Mouse (Mus musculus) hindbrain, embryonic 15.5 days (tissue): ENCODE measurements around the gene Eml4. TPM values are rescaled to one million over a fixed set of nuclear protein-coding genes. Genes with fewer than 3 reads are reported as not detected.

ENCODE experiments used
- ATAC-seq: fragments of 200-750 bp; cut with Nextera tagmentation; 2 replicates; pipeline ENCODE4 v1.8.0; 2017; ENCODE audit warnings: low read depth, moderate number of reproducible peaks, moderate TSS enrichment; ENCODE audit not compliant: low FRiP score
- H3K27ac ChIP-seq: fragments of 300-500 bp; sonication (generic); replicated peaks from 2 replicates; pipeline ENCODE4 v1.5.1; 2015; ENCODE audit warnings: mild to moderate bottlenecking, inconsistent platforms
- H3K27me3 ChIP-seq: fragments of 300-500 bp; sonication (generic); 2 replicates; pipeline ENCODE4 v1.6.1; 2015; ENCODE audit warnings: control low read depth, inconsistent platforms
- H3K36me3 ChIP-seq: fragments of 300-500 bp; sonication (generic); 2 replicates; pipeline ENCODE4 v1.6.1; 2015; ENCODE audit warnings: control low read depth, inconsistent platforms
- H3K4me1 ChIP-seq: fragments of 300-500 bp; sonication (generic); replicated peaks from 2 replicates; pipeline ENCODE4 v1.6.1; 2015; ENCODE audit warnings: control low read depth, inconsistent platforms
- H3K4me2 ChIP-seq: fragments of 300-500 bp; sonication (generic); 2 replicates; pipeline ENCODE4 v1.6.1; 2015; ENCODE audit warnings: moderate library complexity, mild to moderate bottlenecking, inconsistent platforms
- H3K4me3 ChIP-seq: fragments of 300-500 bp; sonication (generic); 2 replicates; pipeline ENCODE4 v1.5.1; 2015; ENCODE audit warnings: mild to moderate bottlenecking, inconsistent platforms
- H3K9ac ChIP-seq: fragments of 300-500 bp; sonication (generic); 2 replicates; pipeline ENCODE4 v1.6.1; 2015; ENCODE audit warnings: inconsistent platforms
- H3K9me3 ChIP-seq: fragments of 300-500 bp; sonication (generic); 2 replicates; pipeline ENCODE4 v1.6.1; 2016; ENCODE audit warnings: control low read depth, inconsistent platforms
- WGBS: fragments of 180-500 bp; shearing (Covaris S2); methylation state at CpG from one replicate; pipeline ENCODE4 v1.1.7; 2015; 5-methylcytosine and 5-hydroxymethylcytosine counted together
- polyA plus RNA-seq: library from polyadenylated mRNA; unstranded; fragments of >200 nt; fragmentation: Nextera tagmentation; extraction: Ambion mirVana; gene quantifications from 2 replicates; pipeline ENCODE4 v1.2.1, GENCODE M21; 2015

The Eml4 gene
- polyA plus RNA-seq = 31.0 and 32.6 TPM in 2 replicates

DNA sequence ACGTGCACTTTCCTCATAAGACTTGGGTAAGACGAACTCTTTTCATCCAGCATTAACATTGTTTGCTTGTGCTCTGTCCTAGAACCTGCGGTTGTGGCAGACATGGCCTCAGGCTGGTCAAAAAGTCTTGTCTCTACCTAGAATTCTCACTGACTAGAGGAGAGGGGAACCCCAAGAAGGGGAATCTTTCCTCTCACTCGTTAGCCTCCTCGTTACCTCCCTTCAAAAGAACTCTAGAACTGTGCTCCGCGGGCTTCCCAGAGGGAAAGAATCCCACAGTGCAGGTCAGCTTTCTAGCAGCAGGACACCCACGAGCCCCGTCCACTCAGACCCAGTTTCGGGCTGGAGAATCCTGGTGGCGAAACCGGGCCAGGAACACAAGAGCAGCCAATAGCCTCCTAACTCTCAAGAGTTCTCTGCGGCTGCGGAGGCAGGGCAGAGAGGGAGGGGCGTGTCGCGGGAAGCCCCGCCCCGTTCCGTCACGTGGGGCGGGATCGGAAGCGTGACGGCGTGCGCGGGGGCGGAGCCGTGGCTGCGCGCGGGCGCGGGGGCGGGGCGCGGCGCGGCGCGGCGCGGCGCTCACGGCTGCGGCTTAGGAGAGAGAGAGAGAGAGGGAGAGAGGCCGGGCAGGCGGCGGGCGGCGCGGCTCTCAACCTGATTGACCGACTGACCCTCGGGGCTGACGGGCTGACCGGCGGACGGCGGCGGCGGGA lies at the start of gene Eml4:
TSS of gene Eml4 (plus strand) at position 553 of the 713 bp plus-strand sequence.
- H3K4me1 ChIP-seq = peaks cover 32% of the 10 kb centered on the region
- H3K9ac ChIP-seq = peak within 1 kb of the TSS; percentile 90
- WGBS = 2% methylated on average over 29 of the region's 62 CpGs
- no peaks in the 10 kb centered on the region for H3K36me3 ChIP-seq
- H3K27me3 ChIP-seq = no peaks in the 10 kb centered on the region
- peak within 1 kb of the TSS; percentile 90 for H3K27ac ChIP-seq
- no peaks in the 10 kb centered on the region for H3K9me3 ChIP-seq
- H3K4me2 ChIP-seq = peak within 1 kb of the TSS; percentile 81
- peak; percentile 96 for ATAC-seq
- peak within 1 kb of the TSS; percentile 93 for H3K4me3 ChIP-seq

- no peak overlapping the region for H3K27ac ChIP-seq
- WGBS = 90% methylated on average over 5 of the region's 5 CpGs
- no peak for ATAC-seq
- H3K4me2 ChIP-seq = no peak overlapping the region
- H3K27me3 ChIP-seq = no peaks in the 10 kb centered on the region
- no peak overlapping the region for H3K4me3 ChIP-seq
- no peaks in the 10 kb centered on the region for H3K4me1 ChIP-seq
- no peaks in the 10 kb centered on the region for H3K36me3 ChIP-seq
- no peaks in the 10 kb centered on the region for H3K9me3 ChIP-seq
- H3K9ac ChIP-seq = no peak overlapping the region
Measured at GRCm38 (mm10) chr17:83301433-83301832, 49.3 kb upstream of the Eml4 start.

- Histone ChIP-seq H3K4me3 (no peak overlapping the region), H3K27ac (no peak overlapping the region), H3K9ac (no peak overlapping the region), H3K9me3 (no peaks in the 10 kb centered on the region), H3K27me3 (no peaks in the 10 kb centered on the region), H3K36me3 (no peaks in the 10 kb centered on the region), H3K4me2 (no peak overlapping the region), H3K4me1 (0 out of 2 replicates have a peak, but pooled peaks cover 5% of the 10 kb centered on the region)
- WGBS = 85% methylated on average over 7 of the region's 7 CpGs
- no peak for ATAC-seq
Measured at GRCm38 (mm10) chr17:83304089-83304822, 46.5 kb upstream of the Eml4 start.

DNA sequence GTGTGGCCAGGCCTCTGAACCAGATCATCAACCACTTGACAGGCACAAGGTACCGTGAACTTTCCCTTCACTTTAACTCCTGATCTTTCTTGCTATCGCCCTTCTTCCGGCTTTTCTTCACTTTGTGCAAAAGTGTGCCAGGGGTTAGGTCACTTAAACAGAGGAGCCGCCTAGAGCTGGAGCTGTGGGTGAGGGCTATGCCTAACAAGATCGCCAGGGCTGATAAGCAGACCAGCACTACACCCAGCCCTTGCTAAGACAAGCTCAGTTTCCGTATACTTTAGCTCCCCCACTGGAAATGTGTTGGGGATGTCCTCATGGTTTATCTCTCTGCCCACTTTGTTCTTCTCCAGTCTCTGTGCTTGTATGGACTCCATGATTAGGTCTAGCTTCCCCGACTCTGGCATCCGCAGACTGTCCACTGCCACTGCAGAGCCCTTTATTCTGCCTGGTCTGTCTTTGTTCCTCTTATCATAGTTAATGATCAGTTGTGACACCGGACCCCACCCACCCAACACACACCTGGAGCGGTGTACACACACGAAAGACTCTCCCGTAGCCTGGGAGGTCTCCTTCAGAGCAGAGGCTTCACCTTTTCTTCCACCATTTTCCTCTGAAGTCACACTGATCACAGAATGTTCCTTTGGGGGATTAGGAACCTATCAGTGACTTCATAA lies 43.6 kb upstream of the Eml4 start:
- WGBS = 90% methylated on average over 12 of the region's 12 CpGs
- no peaks in the 10 kb centered on the region for H3K9me3 ChIP-seq
- no peaks in the 10 kb centered on the region for H3K36me3 ChIP-seq
- H3K9ac ChIP-seq = no peak overlapping the region
- no peak for ATAC-seq
- no peaks in the 10 kb centered on the region for H3K27me3 ChIP-seq
- H3K4me2 ChIP-seq = no peak overlapping the region
- no peak overlapping the region for H3K4me3 ChIP-seq
- H3K4me1 ChIP-seq = 0 out of 2 replicates have a peak, but pooled peaks cover 6% of the 10 kb centered on the region
- H3K27ac ChIP-seq = no peak overlapping the region

DNA sequence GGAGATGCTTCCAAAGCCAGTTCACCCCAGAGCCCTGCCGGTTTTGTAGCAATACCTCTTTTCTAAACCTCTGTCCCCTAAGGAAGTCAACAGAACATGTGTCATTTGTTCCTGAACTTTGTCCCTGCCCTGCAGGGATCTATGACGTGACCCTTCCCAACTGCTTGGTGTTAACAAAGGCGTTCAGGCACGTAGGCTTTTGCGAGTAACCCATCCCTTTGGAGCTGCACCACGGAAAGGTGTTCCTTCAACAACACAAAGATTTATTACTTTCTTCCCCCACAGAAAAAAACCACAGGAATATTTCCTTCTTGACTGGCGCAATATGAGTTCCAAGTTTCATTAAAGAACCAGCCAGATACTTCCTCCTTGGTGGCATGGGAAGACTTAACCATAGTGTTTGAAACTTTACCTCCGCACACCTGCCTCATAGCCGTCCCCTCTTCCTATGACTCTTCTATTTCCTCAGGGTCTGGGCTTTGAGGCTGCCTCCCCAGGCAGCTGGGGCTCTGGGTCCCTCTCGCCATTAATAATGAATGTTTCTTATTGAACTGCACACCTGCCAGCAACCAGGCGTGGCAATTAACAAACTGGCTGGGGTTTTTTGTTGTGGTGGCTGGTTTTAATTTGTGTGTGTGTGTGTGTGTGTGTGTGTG lies 43.0 kb upstream of the Eml4 start:
- WGBS = 66% methylated on average over 11 of the region's 11 CpGs

DNA sequence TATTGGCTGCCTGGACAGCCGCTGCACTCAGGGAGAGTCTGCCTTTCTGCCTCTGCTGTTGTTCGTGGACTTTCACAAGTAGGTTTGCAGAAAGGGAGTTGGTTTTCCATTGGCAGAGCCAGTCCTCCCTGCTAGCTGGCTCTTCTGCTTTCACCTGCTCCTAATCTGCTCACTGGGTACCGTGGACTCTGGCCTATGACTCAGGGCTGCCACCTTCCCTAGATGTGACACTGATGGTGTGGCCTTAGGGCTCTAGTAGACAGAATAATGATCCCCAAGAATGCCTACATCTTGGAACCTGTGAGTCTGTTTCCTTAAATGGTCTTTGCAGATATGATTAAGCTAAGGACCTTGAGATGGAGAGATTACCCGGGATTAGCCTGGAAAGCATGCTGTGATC lies 42.3 kb upstream of the Eml4 start:
- Histone ChIP-seq H3K27me3 (no peaks in the 10 kb centered on the region), H3K27ac (no peak overlapping the region), H3K9me3 (no peaks in the 10 kb centered on the region), H3K4me3 (no peak overlapping the region), H3K36me3 (no peaks in the 10 kb centered on the region), H3K4me1 (peaks cover 12% of the 10 kb centered on the region; the same call in 1 of the 2 replicates), H3K9ac (no peak overlapping the region), H3K4me2 (no peak overlapping the region)
- no peak for ATAC-seq
- 63% methylated on average over 4 of the region's 4 CpGs for WGBS

More for the DNA sequence above, 43.0 kb upstream of the Eml4 start:
- Histone ChIP-seq H3K27me3 (no peaks in the 10 kb centered on the region), H3K4me1 (peaks cover 12% of the 10 kb centered on the region; the same call in 1 of the 2 replicates), H3K9me3 (no peaks in the 10 kb centered on the region), H3K4me3 (no peak overlapping the region), H3K4me2 (no peak overlapping the region), H3K9ac (no peak overlapping the region), H3K36me3 (no peaks in the 10 kb centered on the region), H3K27ac (no peak overlapping the region)
- ATAC-seq = no peak

- Histone ChIP-seq H3K9me3 (no peaks in the 10 kb centered on the region), H3K27ac (no peak overlapping the region), H3K4me3 (no peak overlapping the region), H3K4me2 (no peak overlapping the region), H3K9ac (no peak overlapping the region), H3K4me1 (peaks cover 12% of the 10 kb centered on the region; the same call in 1 of the 2 replicates), H3K27me3 (no peaks in the 10 kb centered on the region), H3K36me3 (no peaks in the 10 kb centered on the region)
- WGBS = 26% methylated on average over 1 of the region's 1 CpGs
- ATAC-seq = no peak
Measured at GRCm38 (mm10) chr17:83309243-83309642, 41.5 kb upstream of the Eml4 start.

DNA sequence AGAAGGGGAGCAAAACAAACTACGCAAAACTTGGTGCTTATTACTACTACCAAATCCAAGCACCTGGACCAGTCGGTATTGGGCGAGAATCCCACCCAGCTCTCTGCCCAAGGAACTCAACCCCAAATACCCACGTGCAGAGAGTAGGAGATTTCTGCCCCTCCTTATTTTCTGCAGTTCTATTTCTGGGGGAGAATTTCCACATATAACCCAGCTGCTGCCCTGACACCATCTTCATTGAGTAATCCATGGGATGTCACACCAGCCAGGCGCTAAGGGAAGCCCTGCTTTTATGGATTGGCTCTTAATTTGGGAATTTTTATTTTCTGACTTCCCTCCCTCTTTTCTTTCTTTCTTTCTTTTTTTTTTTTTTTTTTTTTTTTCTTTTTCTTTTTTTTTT lies 38.9 kb upstream of the Eml4 start:
- Histone ChIP-seq H3K36me3 (no peaks in the 10 kb centered on the region), H3K9ac (no peak overlapping the region), H3K4me2 (no peak overlapping the region), H3K27ac (no peak overlapping the region), H3K4me3 (no peak overlapping the region), H3K9me3 (no peaks in the 10 kb centered on the region), H3K27me3 (no peaks in the 10 kb centered on the region), H3K4me1 (peaks cover 12% of the 10 kb centered on the region; the same call in 1 of the 2 replicates)
- 72% methylated on average over 5 of the region's 5 CpGs for WGBS
- no peak for ATAC-seq

- 0 out of 2 replicates have a peak overlapping the region, but pooled peaks have one; percentile 20 for H3K27ac ChIP-seq
- H3K4me1 ChIP-seq = peaks cover 12% of the 10 kb centered on the region; the same call in 1 of the 2 replicates
- no peaks in the 10 kb centered on the region for H3K9me3 ChIP-seq
- WGBS = 15% methylated on average over 15 of the region's 15 CpGs
- no peak for ATAC-seq
- no peaks in the 10 kb centered on the region for H3K36me3 ChIP-seq
- H3K4me3 ChIP-seq = no peak overlapping the region
- H3K4me2 ChIP-seq = peak overlapping the region; percentile 36
- H3K27me3 ChIP-seq = no peaks in the 10 kb centered on the region
- no peak overlapping the region for H3K9ac ChIP-seq
Measured at GRCm38 (mm10) chr17:83312244-83312918, 38.4 kb upstream of the Eml4 start.

DNA sequence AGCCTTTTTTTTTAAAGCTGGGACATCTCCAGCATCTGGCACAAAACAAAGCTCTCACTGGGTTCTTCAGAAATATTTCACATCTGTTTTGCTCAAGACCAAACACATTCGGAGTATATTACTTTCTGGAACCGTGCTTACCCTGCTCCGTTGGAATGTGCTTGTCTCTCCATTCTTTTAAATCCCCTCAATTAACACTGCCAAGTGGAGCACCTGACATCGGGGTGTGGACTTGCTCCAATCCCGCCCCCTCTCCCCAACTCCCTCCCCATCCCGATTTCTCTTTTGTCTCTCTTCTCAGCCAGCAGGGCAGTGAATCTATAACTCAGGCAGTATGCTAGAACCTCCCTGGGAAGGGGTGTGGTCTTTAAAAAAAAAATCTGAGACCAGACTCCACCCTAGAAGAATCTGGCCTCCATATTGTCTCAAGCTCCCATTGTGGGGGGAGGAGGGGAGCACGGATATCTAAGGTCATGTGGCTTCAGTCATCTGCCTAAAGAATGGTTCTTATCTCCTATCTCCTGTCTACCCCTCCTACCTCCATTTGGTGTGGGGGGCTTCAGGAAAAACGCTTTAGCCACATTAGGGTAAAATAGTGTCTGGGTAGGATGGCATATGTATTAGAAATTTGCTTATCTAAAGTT lies 37.6 kb upstream of the Eml4 start:
- ATAC-seq = no peak
- Histone ChIP-seq H3K4me2 (no peak overlapping the region), H3K9ac (no peak overlapping the region), H3K27me3 (no peaks in the 10 kb centered on the region), H3K4me1 (peaks cover 12% of the 10 kb centered on the region; the same call in 1 of the 2 replicates), H3K36me3 (no peaks in the 10 kb centered on the region), H3K4me3 (no peak overlapping the region), H3K9me3 (no peaks in the 10 kb centered on the region), H3K27ac (no peak overlapping the region)
- 55% methylated on average over 8 of the region's 8 CpGs for WGBS

DNA sequence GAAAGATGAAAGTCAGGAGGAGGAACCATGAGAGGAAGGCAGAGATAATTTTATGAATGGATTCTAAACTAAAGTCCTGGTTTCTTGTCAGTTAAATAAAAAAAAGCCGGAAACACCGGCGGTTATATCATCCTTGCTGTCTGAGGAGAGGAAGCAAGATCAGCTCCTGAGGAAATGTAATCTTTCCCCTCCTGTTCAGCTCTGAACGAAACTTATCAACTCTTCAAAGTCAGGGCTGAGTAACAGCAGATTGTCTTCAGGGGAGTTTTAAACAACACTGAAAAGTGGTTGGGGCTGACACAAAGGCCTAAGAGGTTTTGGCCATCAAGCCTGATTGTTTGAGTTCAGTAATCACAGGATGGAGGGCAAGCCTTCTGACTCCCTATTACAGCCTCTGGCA lies 35.3 kb upstream of the Eml4 start:
- ATAC-seq = no peak
- Histone ChIP-seq H3K27ac (no peak overlapping the region), H3K4me1 (peaks cover 6% of the 10 kb centered on the region; the same call in 1 of the 2 replicates), H3K4me2 (no peak overlapping the region), H3K9ac (no peak overlapping the region), H3K36me3 (no peaks in the 10 kb centered on the region), H3K27me3 (no peaks in the 10 kb centered on the region), H3K4me3 (no peak overlapping the region), H3K9me3 (no peaks in the 10 kb centered on the region)
- WGBS = 76% methylated on average over 4 of the region's 4 CpGs
